Comparison of ENCODE assay signal across 21 mouse cellular contexts in the genomic region with DNA sequence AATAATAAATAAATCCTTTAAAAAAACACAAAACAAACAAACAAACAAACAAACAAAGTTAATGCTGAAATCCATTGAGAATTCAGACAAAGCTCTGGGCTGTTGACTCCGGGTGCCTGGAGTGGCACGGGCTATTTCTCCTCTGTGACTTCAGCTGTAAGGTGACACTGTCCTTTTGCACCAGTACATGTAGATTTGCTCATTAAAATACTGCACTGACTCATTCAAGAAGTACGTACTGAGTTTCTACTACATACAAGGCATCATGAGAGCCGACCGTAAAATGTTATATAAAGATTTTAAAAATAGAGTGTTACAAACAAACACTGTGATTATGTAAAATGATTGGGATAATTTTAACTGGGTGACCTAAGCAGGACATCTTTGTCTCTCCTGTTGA.
"Had no signal": no experiment of that assay in that cellular context is flagged by ENCODE, and none has a peak within 500 bp of the region (broad histone marks: within the 10 kb centered on the region; RNA-seq: fewer than 3 reads in every experiment).

No protein-coding gene starts in this region.

- H3K27ac ChIP-seq: heart, embryonic 13.5 days; heart, embryonic 15.5 days; hindbrain, embryonic 10.5 days; hindbrain, embryonic 12.5 days; hindbrain, embryonic 14.5 days; intestine, embryonic 15.5 days; layer of hippocampus, adult 2 months; left cerebral cortex, adult 2 months; limb, embryonic 10.5 days; limb, embryonic 12.5 days; liver, embryonic 13.5 days; liver, embryonic 15.5 days had no signal

- H3K27me3 ChIP-seq: heart, embryonic 13.5 days; heart, embryonic 15.5 days; hindbrain, embryonic 12.5 days; intestine, embryonic 15.5 days; limb, embryonic 12.5 days; liver, embryonic 13.5 days; liver, embryonic 15.5 days had no signal

- H3K4me3 ChIP-seq: heart, embryonic 13.5 days; heart, embryonic 15.5 days; hindbrain, embryonic 10.5 days; hindbrain, embryonic 12.5 days; intestine, embryonic 15.5 days; layer of hippocampus, adult 2 months; left cerebral cortex, adult 2 months; limb, embryonic 10.5 days; limb, embryonic 12.5 days; liver, embryonic 13.5 days; liver, embryonic 15.5 days had no signal

- H3K9me3 ChIP-seq: heart, embryonic 13.5 days; heart, embryonic 15.5 days; hindbrain, embryonic 10.5 days; intestine, embryonic 15.5 days; limb, embryonic 10.5 days; limb, embryonic 12.5 days; liver, embryonic 13.5 days; liver, embryonic 15.5 days had no signal

- DNase-seq: heart, postnatal 4 days; kidney, adult 18-20 months; kidney, adult 8-10 months; kidney, postnatal 10 days; kidney, postnatal 25 days; kidney, postnatal 4 days; liver; liver, embryonic 13.5 days had no signal

- H3K4me1 ChIP-seq: hindbrain, embryonic 12.5 days; intestine, embryonic 15.5 days; liver, embryonic 13.5 days; liver, embryonic 15.5 days had no signal

- H3K9ac ChIP-seq: heart, embryonic 13.5 days; heart, embryonic 15.5 days; hindbrain, embryonic 12.5 days; hindbrain, embryonic 14.5 days; intestine, embryonic 15.5 days; limb, embryonic 12.5 days; liver, embryonic 13.5 days; liver, embryonic 15.5 days had no signal

- H3K36me3 ChIP-seq: heart, embryonic 13.5 days; heart, embryonic 15.5 days; hindbrain, embryonic 10.5 days; hindbrain, embryonic 12.5 days; intestine, embryonic 15.5 days; limb, embryonic 10.5 days; limb, embryonic 12.5 days; liver, embryonic 13.5 days; liver, embryonic 15.5 days had no signal

- H3K4me2 ChIP-seq: heart, embryonic 11.5 days; heart, embryonic 13.5 days; heart, embryonic 15.5 days; hindbrain, embryonic 12.5 days; hindbrain, embryonic 14.5 days; intestine, embryonic 15.5 days; limb, embryonic 12.5 days; liver, embryonic 11.5 days; liver, embryonic 13.5 days; liver, embryonic 15.5 days had no signal
